Mouse (Mus musculus) testis, postnatal 10 days (tissue): ENCODE data around the gene Gm128.

Experiments used
- DNase-seq: peaks from one replicate; pipeline ENCODE4 v3.0.0; 2021; ENCODE audit warnings: low spot score

Gene Gm128

GRCm38 (mm10) chr3:95241498-95241897, at the start of gene Gm128:
TSS of gene Gm128 (minus strand) at chr3:95241598.
- DNase-seq, result no peak

DNA sequence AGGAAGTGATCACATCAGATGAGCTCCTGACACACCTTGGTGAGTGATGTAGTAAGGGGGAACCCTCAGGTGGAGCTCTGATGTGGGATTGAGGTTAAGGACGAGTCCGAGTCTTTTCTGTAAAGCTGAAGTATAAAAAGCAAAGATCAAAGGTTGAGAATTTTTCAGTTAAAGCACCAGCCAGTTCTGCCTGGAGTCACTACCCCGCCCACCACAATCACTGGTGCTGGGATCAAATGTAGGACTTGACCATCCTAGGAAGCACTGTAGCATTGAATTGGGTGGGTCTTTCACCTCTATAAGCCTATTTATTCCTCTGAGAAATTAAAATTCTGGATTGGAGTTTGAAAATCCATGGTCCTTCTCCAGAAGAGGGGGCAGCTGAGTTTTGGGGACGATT, 49.6 kb upstream of the Gm128 start:
- DNase-seq, result no peak

DNA sequence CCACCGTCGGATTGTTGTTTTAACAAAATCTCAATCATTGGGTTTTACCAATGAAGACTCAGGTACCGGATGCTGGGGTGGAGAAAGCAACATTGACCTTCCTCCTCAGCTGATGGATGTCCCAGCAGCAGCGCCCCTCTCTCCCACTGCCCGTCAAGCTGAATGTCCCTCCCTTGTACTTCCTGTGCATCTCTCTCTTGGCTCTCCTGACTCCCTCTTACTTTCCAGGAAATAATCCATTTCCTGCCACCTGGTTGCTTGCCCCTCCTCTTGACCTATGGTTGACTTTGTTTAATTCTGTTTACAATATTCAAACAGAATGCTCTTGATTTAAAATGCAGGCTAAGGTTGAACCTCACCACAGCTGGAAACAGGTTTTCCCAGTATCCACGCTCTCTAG, 48.8 kb upstream of the Gm128 start:
- no peak for DNase-seq

DNA sequence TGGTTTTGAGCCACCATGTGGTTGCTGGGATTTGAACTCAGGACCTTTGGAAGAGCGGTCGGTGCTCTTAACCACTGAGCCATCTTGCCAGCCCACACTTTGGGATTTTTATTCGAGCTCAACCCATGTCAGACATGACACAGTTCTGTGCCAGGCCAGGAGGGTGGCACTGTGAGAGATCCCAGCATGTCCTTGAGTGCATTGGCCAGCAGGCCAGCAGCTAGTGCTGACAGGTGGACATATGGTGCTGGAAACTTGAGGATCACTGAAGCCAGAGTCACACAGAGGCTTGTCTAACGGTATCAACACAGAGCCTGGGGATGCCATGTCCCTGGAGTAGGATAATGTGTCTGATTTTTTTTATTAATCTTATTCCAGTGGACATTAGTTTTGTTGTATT, 48.0 kb upstream of the Gm128 start:
- no peak for DNase-seq

DNA sequence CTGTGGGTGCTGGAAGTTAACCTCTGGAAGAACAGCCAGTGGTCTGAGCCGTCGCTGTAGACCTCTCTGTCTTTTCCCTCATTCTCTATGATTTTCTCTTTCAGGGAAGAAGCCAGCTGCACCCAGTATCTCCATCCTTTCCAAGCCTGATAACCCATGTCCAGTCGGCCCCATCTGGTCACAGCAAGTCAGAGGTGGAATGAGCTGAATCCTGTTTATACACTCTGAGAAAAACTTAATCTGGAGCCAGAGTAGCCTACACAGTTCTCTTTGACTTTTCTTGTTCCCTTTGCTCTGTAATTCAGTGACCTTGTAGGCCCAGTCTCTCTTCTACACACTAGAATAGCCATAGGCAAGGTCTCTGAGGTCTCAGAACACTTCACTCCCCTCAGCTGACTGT, 46.1 kb upstream of the Gm128 start:
- DNase-seq, result no peak

DNA sequence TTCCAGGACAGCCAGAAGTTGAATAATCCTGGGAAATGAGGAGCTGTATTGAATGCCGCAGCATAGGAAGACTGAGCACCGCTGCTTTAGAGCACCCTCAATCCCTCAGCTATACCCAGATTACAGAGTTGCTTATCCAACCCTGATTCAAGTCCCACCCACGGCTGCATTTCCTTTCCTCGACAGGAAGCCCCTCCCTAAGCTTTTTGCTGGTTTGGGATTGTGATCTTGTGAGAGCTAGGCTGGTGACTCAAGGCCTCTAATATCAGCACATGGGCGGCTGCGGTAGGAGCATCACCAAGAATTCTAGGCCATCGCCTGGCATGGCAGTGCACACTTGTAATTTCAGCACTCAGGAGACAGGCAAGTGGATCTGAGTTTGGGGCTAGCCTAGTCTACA, 45.1 kb upstream of the Gm128 start:
- DNase-seq, result no peak

DNA sequence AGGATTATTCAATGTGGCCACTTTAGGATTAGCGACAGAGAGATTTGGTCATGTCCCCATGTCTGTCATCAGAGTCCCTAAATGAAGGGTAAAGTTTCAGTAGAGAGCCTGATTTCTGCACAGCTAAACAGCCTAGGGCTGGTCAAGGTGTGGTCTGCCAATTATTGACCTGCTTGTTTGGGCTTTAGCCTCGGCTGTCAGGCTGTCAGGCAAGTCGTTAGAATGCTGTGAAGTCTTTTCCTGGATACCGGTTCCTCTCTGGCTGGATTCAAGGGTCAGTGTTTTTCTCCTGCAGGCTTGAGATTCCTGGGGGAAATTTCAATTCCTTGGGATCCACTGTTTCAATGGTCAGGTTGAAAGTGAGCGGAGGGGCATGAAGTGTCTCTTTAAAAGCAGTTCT, 44.6 kb upstream of the Gm128 start:
- DNase-seq, result no peak

DNA sequence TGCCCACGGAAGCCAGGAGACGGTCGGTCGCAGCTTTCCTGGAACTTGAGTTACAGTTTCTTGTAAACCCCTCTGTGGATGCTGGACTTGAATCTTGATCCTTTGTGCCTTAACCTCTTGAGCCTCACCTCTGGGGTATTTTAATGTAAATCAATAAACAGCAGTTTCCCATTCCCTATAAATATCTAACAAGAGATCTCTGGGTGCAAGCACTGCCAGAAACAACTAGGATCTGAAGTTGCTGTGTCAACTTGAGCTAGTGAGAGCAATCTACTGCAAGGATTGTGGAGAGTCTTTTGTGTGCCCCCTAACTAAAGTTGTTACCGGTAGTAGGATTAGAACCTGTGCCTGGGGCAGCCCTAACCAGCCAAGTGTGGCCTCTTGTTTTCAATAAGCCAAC, 44.0 kb upstream of the Gm128 start:
- no peak for DNase-seq

- no peak for DNase-seq
These were observed 43.3 kb upstream of the Gm128 start for GRCm38 (mm10) chr3:95284501-95285281.

DNA sequence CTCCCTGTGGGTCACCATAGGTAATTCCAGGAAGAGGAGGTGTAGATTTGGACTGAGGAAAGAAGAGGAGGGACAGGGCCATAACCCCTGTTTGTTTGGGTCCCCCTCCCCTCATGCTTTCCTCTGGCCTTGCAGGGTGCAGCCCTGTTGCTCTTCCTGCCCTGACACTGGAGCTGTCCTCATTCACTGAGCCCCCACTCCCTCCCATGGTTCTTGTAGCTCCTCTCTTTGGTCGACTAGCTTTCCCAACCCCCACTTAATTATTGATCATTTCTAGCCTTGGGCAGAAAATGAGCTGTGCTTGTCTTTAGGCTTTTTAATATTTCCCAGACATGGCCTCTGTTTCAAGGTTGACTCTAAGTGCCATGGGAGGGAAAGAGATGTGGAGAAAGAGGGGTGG, 42.7 kb upstream of the Gm128 start:
- peak; percentile 43 for DNase-seq

GRCm38 (mm10) chr3:95283589-95283941, 42.2 kb upstream of the Gm128 start:
- DNase-seq, result no peak

DNA sequence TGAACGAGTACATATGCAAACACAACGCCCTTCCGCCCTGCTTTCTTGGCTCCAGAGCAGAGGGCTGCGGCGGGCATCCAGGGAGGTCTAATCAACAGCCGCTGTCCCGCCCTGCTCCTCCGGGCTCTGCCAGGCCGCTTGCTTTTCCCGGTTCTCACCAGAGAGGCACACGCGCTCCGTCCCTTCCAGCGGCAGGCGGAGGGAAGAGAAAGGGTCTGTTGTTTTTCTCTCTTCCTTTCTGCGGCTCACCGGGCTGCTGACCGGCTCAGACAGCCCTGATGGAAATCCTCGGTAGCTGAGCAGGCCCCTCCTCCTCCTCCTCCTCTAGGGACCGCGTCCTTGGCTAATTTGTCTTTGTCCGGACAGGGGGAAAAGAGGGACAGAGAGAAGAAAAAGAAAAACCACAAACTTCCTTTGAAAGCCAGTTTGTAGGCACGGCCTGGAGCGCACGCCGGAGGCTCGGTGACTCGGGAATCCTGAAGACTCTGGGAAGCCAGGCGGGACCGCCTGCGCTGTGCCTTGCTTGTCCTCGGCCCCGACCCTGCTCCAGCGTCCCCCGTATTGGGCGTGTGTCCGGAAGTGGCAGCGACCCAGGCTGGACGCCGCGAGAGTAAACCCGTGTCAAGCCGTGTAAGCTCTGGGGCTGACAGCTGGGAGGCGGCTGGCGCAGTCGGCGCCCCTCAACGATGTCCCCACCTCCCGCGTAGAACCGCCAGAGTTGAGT, 41.6 kb upstream of the Gm128 start:
- peak; percentile 86 for DNase-seq

DNA sequence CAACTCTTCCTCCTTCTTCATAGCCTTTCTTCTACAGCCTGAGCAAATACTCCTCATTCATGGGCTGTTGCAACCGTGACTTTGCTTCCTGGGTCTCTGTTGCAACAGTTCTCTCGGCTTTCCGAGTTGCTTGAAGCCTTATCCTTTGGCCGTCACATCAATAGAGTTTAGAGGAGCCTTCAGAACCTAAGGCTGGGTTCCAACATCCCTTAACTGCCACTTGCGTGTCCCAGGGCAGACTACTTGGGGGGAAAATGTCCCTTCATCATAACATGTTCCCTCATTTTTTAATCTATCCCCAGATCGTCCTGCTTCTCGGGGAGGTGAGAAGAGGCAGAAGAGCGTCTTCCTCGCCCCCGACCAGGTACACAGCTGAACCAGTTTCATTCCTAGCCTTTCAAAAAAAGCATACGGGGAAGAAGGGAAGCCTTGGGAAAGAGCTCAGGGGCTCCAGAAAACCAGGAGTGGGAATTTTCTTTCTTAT, 41.0 kb upstream of the Gm128 start:
- DNase-seq, result peak; percentile 41

GRCm38 (mm10) chr3:95281216-95282126, 40.1 kb upstream of the Gm128 start, which contains the start of the genes Mindy1 and Prune1:
TSS of gene Mindy1 (plus strand) at chr3:95281345.
TSS of gene Prune1 (minus strand) at chr3:95282076.
- DNase-seq, result peak; percentile 99

DNA sequence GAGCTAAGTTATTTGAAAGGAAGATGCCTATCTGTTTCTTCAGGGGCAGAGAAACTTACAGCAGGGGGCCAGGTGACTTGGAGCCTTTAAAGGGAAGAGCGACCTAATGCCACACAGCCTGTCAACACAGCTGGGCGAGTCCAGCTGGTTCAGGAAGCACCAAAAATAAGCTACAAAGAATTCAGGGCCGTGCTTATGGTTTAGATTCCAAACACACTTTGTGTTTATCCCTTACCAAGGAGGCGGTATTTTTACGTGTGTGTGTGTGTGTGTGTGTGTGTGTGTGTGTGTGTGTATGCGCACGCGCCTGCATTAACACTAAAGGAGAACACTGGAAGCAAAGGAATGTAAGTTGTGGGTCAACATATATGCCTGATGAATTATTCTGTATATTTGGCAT, 39.3 kb upstream of the Gm128 start:
- peak; percentile 46 for DNase-seq

GRCm38 (mm10) chr3:95277149-95277551, 35.8 kb upstream of the Gm128 start:
- DNase-seq, result peak; percentile 56

DNA sequence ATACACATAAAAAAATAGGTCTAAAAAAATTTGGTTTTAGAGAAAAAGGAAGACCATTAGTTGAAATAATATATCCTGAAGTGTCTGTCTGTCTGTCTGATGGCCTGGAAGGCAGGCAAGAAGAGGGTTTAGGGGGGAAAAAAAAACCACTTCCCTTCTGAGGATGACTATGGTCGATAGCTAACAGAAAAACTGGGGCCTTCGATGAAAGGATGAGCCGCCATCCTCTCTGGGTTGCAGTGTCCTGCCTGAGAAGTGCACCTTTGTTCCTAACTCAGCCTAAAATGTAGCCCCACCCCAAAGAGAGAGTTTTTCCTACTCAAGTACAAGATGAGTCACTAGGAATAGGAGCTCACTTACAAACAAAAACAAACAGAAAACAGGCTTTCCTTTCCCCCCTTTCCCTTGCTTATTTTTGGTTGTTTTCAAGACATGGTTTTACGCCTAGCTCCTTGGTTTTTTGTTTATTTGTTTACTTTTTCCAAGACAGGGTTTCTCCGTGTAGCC, 35.1 kb upstream of the Gm128 start:
- DNase-seq, result no peak

- no peak for DNase-seq
These were observed 33.8 kb upstream of the Gm128 start for GRCm38 (mm10) chr3:95275161-95275560.

GRCm38 (mm10) chr3:95274453-95274852, 33.1 kb upstream of the Gm128 start:
- no peak for DNase-seq

DNA sequence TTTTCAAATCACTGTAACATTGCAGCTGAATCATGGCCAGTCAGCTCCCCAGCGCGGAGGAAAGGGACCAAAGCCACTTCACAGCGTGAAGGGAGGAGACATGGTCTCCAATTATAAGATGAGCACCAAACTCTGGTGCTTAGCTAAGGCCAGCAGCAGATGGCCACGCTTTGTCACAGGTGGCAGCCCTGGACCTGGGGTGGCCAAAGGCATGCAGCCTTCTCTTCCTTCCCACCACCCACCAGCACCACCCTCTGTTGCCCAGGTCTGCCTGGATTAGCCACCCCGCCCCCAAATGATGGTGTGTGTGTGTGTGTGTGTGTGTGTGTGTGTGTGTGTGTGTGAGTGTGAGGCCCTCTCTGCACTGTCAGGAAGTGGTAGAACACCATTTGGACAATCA, 32.1 kb upstream of the Gm128 start:
- no peak for DNase-seq

GRCm38 (mm10) chr3:95270766-95271364, 29.5 kb upstream of the Gm128 start:
- DNase-seq, result no peak

DNA sequence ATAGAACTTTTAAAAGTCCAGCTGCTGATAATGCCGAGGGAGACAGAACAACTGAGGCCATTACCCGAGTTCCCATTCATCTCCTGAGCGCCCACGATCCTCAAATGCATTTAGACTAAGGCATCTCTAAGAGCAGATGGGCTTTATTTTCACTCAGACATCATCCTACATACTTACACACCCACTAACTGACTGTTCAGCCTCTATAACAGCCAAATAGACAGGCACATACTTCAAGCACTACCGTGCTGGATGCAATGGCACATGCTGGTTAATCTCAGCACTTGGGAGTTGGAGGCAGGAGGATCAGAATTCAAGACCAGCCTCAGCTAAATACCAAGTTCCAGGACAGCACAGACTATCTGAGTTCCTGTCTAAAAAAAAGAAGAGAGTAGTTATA, 28.4 kb upstream of the Gm128 start:
- DNase-seq, result no peak
